Mouse (Mus musculus) kidney, embryonic 14.5 days (tissue): ENCODE measurements around the gene Gm10491. TPM values are rescaled to one million over a fixed set of nuclear protein-coding genes. Genes with fewer than 3 reads are reported as not detected.
"Not testable (repeated sequence)": the region's sequence is repeated elsewhere in the genome, so short reads cannot be mapped to it uniquely, and the experiment has no call there.

Source experiments
- ATAC-seq: fragments of 200-750 bp; cut with Nextera tagmentation; 2 replicates; pipeline ENCODE4 v1.8.0; 2017; ENCODE audit warnings: moderate number of reproducible peaks, mild to moderate bottlenecking, moderate TSS enrichment, moderate library complexity; ENCODE audit not compliant: low FRiP score, low TSS enrichment
- H3K27ac ChIP-seq: fragments of 300-500 bp; sonication (generic); 2 replicates; pipeline ENCODE4 v1.5.1; 2014; ENCODE audit warnings: low read depth, mild to moderate bottlenecking, low read length, moderate library complexity, mixed read lengths
- H3K27me3 ChIP-seq: fragments of 300-500 bp; sonication (generic); 2 replicates; pipeline ENCODE4 v1.6.1; 2014; ENCODE audit warnings: mild to moderate bottlenecking, low read length; ENCODE audit not compliant: control insufficient read depth, insufficient read depth
- H3K36me3 ChIP-seq: fragments of 300-500 bp; sonication (generic); 2 replicates; pipeline ENCODE4 v1.6.1; 2014; ENCODE audit warnings: low read length, mixed read lengths; ENCODE audit not compliant: control insufficient read depth, insufficient read depth
- H3K4me1 ChIP-seq: fragments of 300-500 bp; sonication (generic); 2 replicates; pipeline ENCODE4 v1.6.1; 2014; ENCODE audit warnings: low read length, mixed read lengths; ENCODE audit not compliant: control insufficient read depth, insufficient read depth
- H3K4me2 ChIP-seq: fragments of 300-500 bp; sonication (generic); replicated peaks from 2 replicates; pipeline ENCODE4 v1.6.1; 2014; ENCODE audit warnings: low read depth, mild to moderate bottlenecking, low read length
- H3K4me3 ChIP-seq: fragments of 300-500 bp; sonication (generic); 2 replicates; pipeline ENCODE4 v1.5.1; 2014; ENCODE audit warnings: mild to moderate bottlenecking, low read length
- H3K9ac ChIP-seq: fragments of 300-500 bp; sonication (generic); 2 replicates; pipeline ENCODE4 v1.6.1; 2014; ENCODE audit warnings: low read depth, mild to moderate bottlenecking, low read length, moderate library complexity
- H3K9me3 ChIP-seq: fragments of 300-500 bp; sonication (generic); 2 replicates; pipeline ENCODE4 v1.6.1; 2016; ENCODE audit warnings: low read length; ENCODE audit not compliant: control insufficient read depth
- WGBS: fragments of 180-500 bp; shearing (Covaris S2); extraction: QIAGEN DNeasy Blood & Tissue Kit; methylation state at CpG from one replicate; pipeline ENCODE4 v1.1.7; 2014; 5-methylcytosine and 5-hydroxymethylcytosine counted together
- polyA plus RNA-seq: library from polyadenylated mRNA; unstranded; fragments of >200 nt; fragmentation: Nextera tagmentation; extraction: Ambion mirVana; gene quantifications from 2 replicates; pipeline ENCODE4 v1.2.1, GENCODE M21; 2014

The Gm10491 gene
- polyA plus RNA-seq, 1 experiment from 2014 or later = not detected

DNA sequence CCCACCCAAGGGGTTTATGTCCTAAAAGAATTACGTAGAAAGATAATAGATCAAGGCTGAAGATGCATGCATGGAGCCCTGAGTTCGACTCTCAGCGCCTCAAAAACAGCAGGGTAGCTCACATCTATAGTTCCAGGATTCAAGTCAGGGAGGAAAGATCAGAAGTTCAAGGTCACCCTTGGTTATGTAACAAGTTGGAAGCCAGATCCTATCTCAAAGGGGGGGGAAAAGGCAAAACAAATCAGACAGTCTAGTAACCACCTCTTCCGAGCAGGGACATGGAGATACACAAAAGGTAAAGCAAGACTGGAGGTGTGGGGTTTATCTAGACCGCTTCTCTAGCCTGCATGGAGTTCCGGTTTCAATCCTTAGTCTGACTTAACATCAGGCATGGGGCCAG is 18.6 kb upstream of the Gm10491 start:
- 75% methylated on average over 6 of the region's 6 CpGs for WGBS

DNA sequence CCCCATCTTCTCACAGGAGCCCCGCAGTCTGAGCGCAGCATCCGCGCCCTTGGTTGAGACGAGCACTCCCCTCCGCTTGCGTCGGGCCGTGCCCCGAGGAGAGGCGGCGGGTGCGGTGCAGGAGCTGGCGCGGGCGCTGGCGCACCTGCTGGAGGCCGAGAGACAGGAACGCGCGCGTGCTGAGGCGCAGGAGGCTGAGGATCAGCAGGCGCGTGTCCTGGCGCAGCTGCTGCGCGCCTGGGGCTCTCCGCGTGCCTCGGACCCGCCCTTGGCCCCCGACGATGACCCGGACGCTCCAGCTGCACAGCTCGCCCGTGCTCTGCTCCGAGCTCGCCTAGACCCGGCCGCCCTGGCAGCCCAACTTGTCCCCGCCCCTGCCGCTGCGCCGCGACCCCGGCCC is 14.4 kb upstream of the Gm10491 start:
- Histone ChIP-seq H3K4me1 (no peaks in the 10 kb centered on the region), H3K27ac (no peak overlapping the region), H3K4me3 (peak overlapping the region; percentile 21), H3K27me3 (peaks cover 43% of the 10 kb centered on the region), H3K9me3 (no peaks in the 10 kb centered on the region), H3K36me3 (no peaks in the 10 kb centered on the region), H3K4me2 (peak overlapping the region; percentile 32), H3K9ac (no peak overlapping the region; the same call in 1 of the 2 replicates)
- 30% methylated on average over 48 of the region's 48 CpGs for WGBS
- ATAC-seq = 0 out of 2 replicates have a peak, but pooled peaks have one; percentile 33

More for the DNA sequence above, 18.6 kb upstream of the Gm10491 start:
- H3K4me1 ChIP-seq = no peaks in the 10 kb centered on the region
- H3K27me3 ChIP-seq = peaks cover 28% of the 10 kb centered on the region
- no peak overlapping the region for H3K9ac ChIP-seq
- H3K4me3 ChIP-seq = no peak overlapping the region
- H3K36me3 ChIP-seq = peaks cover 3% of the 10 kb centered on the region; the same call in 1 of the 2 replicates
- H3K27ac ChIP-seq = no peak overlapping the region
- H3K4me2 ChIP-seq = no peak overlapping the region
- H3K9me3 ChIP-seq = no peaks in the 10 kb centered on the region
- ATAC-seq = no peak

DNA sequence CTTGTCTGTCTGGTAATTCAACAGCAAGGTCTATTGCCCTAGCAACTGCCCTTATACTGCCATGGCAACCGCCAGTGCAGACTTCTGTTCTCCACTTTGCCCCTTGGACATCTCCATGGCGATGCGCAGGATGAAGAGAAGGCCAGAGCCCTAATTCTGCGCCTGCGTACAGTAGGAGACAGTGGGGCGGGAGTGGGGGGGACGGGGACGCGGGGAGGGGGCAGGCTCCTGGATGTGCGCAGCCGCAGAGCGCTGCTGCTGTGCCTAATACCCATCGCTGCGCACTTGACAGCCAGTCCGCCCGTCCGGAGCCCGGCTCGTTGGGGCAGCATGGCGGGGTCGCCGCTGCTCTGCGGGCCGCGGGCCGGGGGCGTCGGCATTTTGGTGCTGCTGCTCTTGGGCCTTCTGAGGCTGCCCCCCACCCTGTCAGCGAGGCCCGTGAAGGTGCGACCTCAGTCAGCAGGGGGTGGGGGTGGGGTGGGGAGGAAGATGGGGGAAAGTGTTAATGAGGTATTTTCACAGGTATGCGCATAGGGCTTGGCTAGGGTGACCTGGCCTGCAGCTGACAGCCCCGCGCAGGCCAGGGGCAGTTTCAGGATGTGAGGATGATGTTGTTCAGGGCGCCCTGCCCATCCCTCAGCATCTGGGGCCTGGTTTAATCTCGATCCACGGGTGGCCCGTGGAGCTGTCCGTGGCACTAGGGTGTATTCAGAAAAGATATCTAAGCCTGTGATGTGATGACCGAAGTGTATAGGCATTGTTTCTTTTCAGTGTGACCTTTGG is 12.2 kb upstream of the Gm10491 start, which contains the start of gene Pcsk1n:
Pcsk1n (plus strand) TSS at position 222 of the 783 bp plus-strand sequence.
- H3K9me3 ChIP-seq = no peaks in the 10 kb centered on the region
- no peak within 1 kb of the TSS for H3K27ac ChIP-seq
- H3K4me3 ChIP-seq = peak within 1 kb of the TSS; percentile 17
- no peaks in the 10 kb centered on the region for H3K36me3 ChIP-seq
- 20% methylated on average over 40 of the region's 40 CpGs for WGBS
- peak within 1 kb of the TSS; percentile 29 for H3K4me2 ChIP-seq
- H3K4me1 ChIP-seq = no peaks in the 10 kb centered on the region
- peaks cover 35% of the 10 kb centered on the region for H3K27me3 ChIP-seq
- H3K9ac ChIP-seq = no peak within 1 kb of the TSS
- ATAC-seq = peak; percentile 62

DNA sequence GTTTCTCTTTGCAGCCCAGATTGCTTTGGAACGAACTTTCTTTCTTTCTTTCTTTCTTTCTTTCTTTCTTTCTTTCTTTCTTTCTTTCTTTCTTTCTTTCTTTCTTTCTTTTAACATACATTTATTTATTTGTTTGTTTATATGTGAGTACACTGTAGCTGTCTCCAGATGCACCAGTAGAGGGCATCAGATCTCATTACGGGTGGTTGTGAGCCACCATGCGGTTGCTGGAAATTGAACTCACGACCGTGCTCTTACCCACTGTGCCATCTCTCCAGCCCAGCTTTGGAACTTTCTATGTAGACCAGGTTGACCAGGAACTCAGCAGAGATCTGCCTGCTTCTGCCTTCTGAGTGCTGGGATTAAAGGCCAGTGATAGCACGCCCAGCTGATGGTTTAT is 10.3 kb upstream of the Gm10491 start:
- H3K27me3 ChIP-seq = peaks cover 33% of the 10 kb centered on the region
- H3K9ac ChIP-seq, H3K27ac ChIP-seq, H3K4me2 ChIP-seq, H3K4me3 ChIP-seq, H3K4me1 ChIP-seq, H3K9me3 ChIP-seq, H3K36me3 ChIP-seq, ATAC-seq: not testable (repeated sequence)
- 71% methylated on average over 6 of the region's 6 CpGs for WGBS

DNA sequence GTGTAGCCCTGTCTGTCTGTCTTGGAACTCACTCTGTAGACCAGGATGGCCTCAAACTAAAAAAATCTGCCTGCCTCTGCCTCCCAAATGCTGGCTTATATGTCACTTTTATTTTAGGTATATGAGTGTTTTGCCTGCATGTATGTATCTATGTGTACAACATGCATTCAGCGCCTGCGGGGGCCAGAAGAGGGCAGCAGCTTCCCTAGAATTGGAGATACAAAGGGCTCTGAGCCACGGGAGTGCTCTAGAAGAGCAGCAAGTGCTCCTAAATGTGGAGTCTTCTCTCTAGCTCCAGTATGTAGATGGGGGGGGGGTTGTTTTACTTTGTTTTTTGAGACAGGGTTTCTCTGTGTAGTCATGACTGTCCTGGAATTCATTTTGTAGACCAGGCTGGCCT is 8.0 kb upstream of the Gm10491 start:
- H3K4me2 ChIP-seq, H3K27ac ChIP-seq, H3K4me1 ChIP-seq, H3K9ac ChIP-seq, H3K9me3 ChIP-seq, ATAC-seq, H3K36me3 ChIP-seq, H3K4me3 ChIP-seq: not testable (repeated sequence)
- peaks cover 13% of the 10 kb centered on the region for H3K27me3 ChIP-seq
- 30% methylated on average over 3 of the region's 3 CpGs for whole genome bisulfite sequencing

DNA sequence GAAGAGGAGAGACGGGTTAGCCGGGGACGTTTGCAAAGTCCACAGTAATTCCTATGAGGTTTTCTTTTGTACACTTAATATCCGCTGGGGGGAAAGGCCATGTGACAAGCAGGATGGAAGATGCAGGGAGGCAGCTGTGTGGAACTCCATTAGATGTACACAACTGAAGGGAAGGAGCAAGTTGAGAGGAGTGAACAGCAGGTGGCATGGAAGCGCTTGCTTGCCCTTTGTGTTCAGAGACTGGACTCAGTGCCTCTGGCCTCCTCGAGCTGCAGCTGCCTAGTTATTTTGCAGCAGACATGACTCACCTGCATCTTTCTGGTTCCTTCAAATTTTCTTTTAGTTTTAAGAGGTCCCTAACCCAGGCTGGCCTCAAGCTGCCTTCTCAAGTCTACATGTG is 2.8 kb upstream of the Gm10491 start:
- Histone ChIP-seq H3K9me3 (no peaks in the 10 kb centered on the region), H3K4me1 (no peaks in the 10 kb centered on the region), H3K27me3 (no peaks in the 10 kb centered on the region), H3K36me3 (peaks cover 5% of the 10 kb centered on the region; the same call in 1 of the 2 replicates), H3K4me3 (no peak overlapping the region), H3K4me2 (no peak overlapping the region), H3K27ac (no peak overlapping the region), H3K9ac (no peak overlapping the region)
- WGBS = 65% methylated on average over 6 of the region's 6 CpGs
- ATAC-seq = no peak

DNA sequence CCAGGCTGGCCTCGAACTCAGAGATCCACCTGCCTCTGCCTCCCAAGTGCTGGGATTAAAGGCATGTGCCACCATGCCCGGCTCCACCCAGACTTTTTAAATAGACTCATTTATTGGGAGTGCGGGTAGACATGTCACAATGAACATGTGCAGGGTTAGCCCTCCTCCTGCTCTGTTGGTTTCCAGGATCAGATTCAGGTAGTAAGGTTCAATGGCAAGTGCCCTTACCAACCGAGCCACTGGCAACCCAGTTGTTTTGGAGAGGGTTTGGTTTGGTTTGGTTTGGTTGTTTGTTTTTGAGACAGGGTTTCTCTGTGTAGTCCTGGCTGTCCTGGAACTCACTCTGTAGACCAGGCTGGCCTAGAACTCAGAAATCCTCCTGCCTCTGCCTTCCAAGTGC is 1.6 kb upstream of the Gm10491 start, which contains the start of gene Gm10490:
Gm10490 (plus strand) TSS at position 301 of the 400 bp plus-strand sequence.
- H3K4me3 ChIP-seq, H3K4me1 ChIP-seq, H3K27ac ChIP-seq, H3K9ac ChIP-seq, H3K9me3 ChIP-seq, H3K4me2 ChIP-seq, H3K27me3 ChIP-seq, ATAC-seq, H3K36me3 ChIP-seq: not testable (repeated sequence)
- 91% methylated on average over 4 of the region's 4 CpGs for WGBS

DNA sequence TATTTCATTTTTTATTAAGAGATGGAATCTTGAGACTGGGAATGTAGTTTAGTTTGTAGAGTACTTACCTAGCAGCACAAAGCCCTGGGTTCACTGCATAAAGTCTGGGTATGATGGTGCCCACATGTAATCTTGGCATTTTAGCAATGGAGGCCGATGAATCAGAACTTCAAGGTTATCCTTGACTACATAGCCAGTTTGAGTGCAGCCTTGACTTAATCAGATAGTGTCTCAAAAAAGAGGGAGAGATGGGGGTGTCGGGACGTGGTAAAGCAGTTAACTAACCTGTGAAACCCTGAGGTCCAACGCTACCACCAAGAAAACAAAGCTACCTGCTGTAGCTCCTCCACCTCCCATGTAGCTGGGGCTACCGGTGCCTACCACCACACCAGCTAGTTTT is 3.2 kb downstream of the Gm10491 start:
- peaks cover 9% of the 10 kb centered on the region; the same call in 1 of the 2 replicates for H3K36me3 ChIP-seq
- no peaks in the 10 kb centered on the region for H3K9me3 ChIP-seq
- ATAC-seq = no peak
- no peaks in the 10 kb centered on the region for H3K4me1 ChIP-seq
- no peak overlapping the region for H3K27ac ChIP-seq
- 90% methylated on average over 5 of the region's 5 CpGs for WGBS
- H3K27me3 ChIP-seq = no peaks in the 10 kb centered on the region
- no peak overlapping the region for H3K9ac ChIP-seq
- H3K4me2 ChIP-seq = no peak overlapping the region
- no peak overlapping the region for H3K4me3 ChIP-seq
